Mouse (Mus musculus): ENCODE data around the gene Henmt1. TPM values are rescaled to one million over a fixed set of nuclear protein-coding genes. Genes with fewer than 3 reads are reported as not detected.

The Henmt1 gene
- polyA plus RNA-seq, 1 experiment, result 0.15 TPM

GRCm38 (mm10) chr3:108997762-108998161 lies 58.1 kb downstream of the Henmt1 start:
- no peaks in the 10 kb centered on the region for H3K79me3 ChIP-seq (ENCODE audit: low read depth)
- H3ac ChIP-seq (ENCODE audit: control insufficient read depth, insufficient read length, low read depth), result no peak overlapping the region
- no peaks in the 10 kb centered on the region for H3K27me3 ChIP-seq (ENCODE audit: control insufficient read depth, insufficient read depth, insufficient read length)
- TF ChIP-seq MAX (IDR thresholded peaks at IDR 0.05) (no peak), USF1 (IDR thresholded peaks at IDR 0.05; ENCODE audit: low read depth) (no peak), MYOG (IDR thresholded peaks at IDR 0.05; ENCODE audit: control insufficient read depth, extremely low read depth, insufficient read length) (no peak), FOSL1 (IDR thresholded peaks at IDR 0.05; ENCODE audit: insufficient read depth, low read length, poor library complexity, severe bottlenecking) (no peak), CTCF (IDR thresholded peaks at IDR 0.05; ENCODE audit: control insufficient read depth, insufficient read depth, insufficient read length) (no peak), CEBPB (IDR thresholded peaks at IDR 0.05; ENCODE audit: low read depth) (no peak), MYOD1 (IDR thresholded peaks at IDR 0.05; ENCODE audit: control insufficient read depth, insufficient read length, low read depth) (no peak)
- H3K36me3 ChIP-seq (ENCODE audit: control insufficient read depth, insufficient read depth), result peaks cover 13% of the 10 kb centered on the region
- H3K4me3 ChIP-seq (ENCODE audit: insufficient read depth, poor library complexity, severe bottlenecking), result no peak overlapping the region
- H3K79me2 ChIP-seq (ENCODE audit: control insufficient read depth, insufficient read depth), result no peaks in the 10 kb centered on the region

GRCm38 (mm10) chr3:108999173-108999572 lies 59.5 kb downstream of the Henmt1 start:
- TF ChIP-seq CEBPB (IDR thresholded peaks at IDR 0.05; ENCODE audit: low read depth) (no peak), MYOD1 (IDR thresholded peaks at IDR 0.05; ENCODE audit: control insufficient read depth, insufficient read length, low read depth) (no peak)
- Histone ChIP-seq H3K4me3 (ENCODE audit: insufficient read depth, poor library complexity, severe bottlenecking) (no peak overlapping the region), H3K27me3 (ENCODE audit: control insufficient read depth, insufficient read depth, insufficient read length) (no peaks in the 10 kb centered on the region), H3ac (ENCODE audit: control insufficient read depth, insufficient read length, low read depth) (no peak overlapping the region), H3K36me3 (ENCODE audit: control insufficient read depth, insufficient read depth) (peaks cover 13% of the 10 kb centered on the region), H3K79me2 (ENCODE audit: control insufficient read depth, insufficient read depth) (no peaks in the 10 kb centered on the region), H3K79me3 (ENCODE audit: low read depth) (no peaks in the 10 kb centered on the region)

- TF ChIP-seq FOSL1 (IDR thresholded peaks at IDR 0.05; ENCODE audit: insufficient read depth, low read length, poor library complexity, severe bottlenecking) (peak; percentile 23), MAX (IDR thresholded peaks at IDR 0.05) (no peak)
- H3K4me3 ChIP-seq (ENCODE audit: insufficient read depth, poor library complexity, severe bottlenecking), result no peak overlapping the region
- no peak overlapping the region for H3ac ChIP-seq (ENCODE audit: control insufficient read depth, insufficient read length, low read depth)
- H3K79me2 ChIP-seq (ENCODE audit: control insufficient read depth, insufficient read depth), result peaks cover 51% of the 10 kb centered on the region
- peaks cover 5% of the 10 kb centered on the region for H3K36me3 ChIP-seq (ENCODE audit: control insufficient read depth, insufficient read depth)
- no peaks in the 10 kb centered on the region for H3K27me3 ChIP-seq (ENCODE audit: control insufficient read depth, insufficient read depth, insufficient read length)
- peaks cover 12% of the 10 kb centered on the region for H3K79me3 ChIP-seq (ENCODE audit: low read depth)
Observed at GRCm38 (mm10) chr3:109005777-109006176, 66.1 kb downstream of the Henmt1 start.

- Histone ChIP-seq H3K36me3 (ENCODE audit: control insufficient read depth, insufficient read depth) (no peaks in the 10 kb centered on the region), H3K27me3 (ENCODE audit: control insufficient read depth, insufficient read depth, insufficient read length) (no peaks in the 10 kb centered on the region), H3K4me3 (ENCODE audit: insufficient read depth, poor library complexity, severe bottlenecking) (no peak overlapping the region), H3K79me3 (ENCODE audit: low read depth) (peaks cover 12% of the 10 kb centered on the region), H3K79me2 (ENCODE audit: control insufficient read depth, insufficient read depth) (peaks cover 63% of the 10 kb centered on the region), H3ac (ENCODE audit: control insufficient read depth, insufficient read length, low read depth) (no peak overlapping the region)
- TF ChIP-seq MYOD1 (IDR thresholded peaks at IDR 0.05; ENCODE audit: control insufficient read depth, insufficient read length, low read depth) (no peak), FOSL1 (IDR thresholded peaks at IDR 0.05; ENCODE audit: insufficient read depth, low read length, poor library complexity, severe bottlenecking) (no peak), USF1 (IDR thresholded peaks at IDR 0.05; ENCODE audit: low read depth) (no peak), MYOG (IDR thresholded peaks at IDR 0.05; ENCODE audit: control insufficient read depth, extremely low read depth, insufficient read length) (no peak), MAX (IDR thresholded peaks at IDR 0.05) (no peak), CEBPB (IDR thresholded peaks at IDR 0.05; ENCODE audit: low read depth) (no peak), CTCF (IDR thresholded peaks at IDR 0.05; ENCODE audit: control insufficient read depth, insufficient read depth, insufficient read length) (no peak)
Observed at GRCm38 (mm10) chr3:109008180-109008579, 68.5 kb downstream of the Henmt1 start.

Other genes starting within 250 kb of the Henmt1 start
- 29.0 TPM for gene Gpsm2, start 217.6 kb upstream of the Henmt1 start, polyA plus RNA-seq (2012; fragmentation: generic; extraction: Trizol)
- gene Aknad1, start 200.2 kb upstream of the Henmt1 start, polyA plus RNA-seq (2012; fragmentation: generic; extraction: Trizol), result 0.20 TPM
- 12.3 TPM for gene Stxbp3, start 99.3 kb upstream of the Henmt1 start, polyA plus RNA-seq (2012; fragmentation: generic; extraction: Trizol)
- gene Fndc7, start 49.9 kb upstream of the Henmt1 start, polyA plus RNA-seq (2012; fragmentation: generic; extraction: Trizol), result 0.01 TPM
- gene Prpf38b, start 28.1 kb upstream of the Henmt1 start, polyA plus RNA-seq (2012; fragmentation: generic; extraction: Trizol), result 19.5 TPM
- not detected for gene Gm9857, start 572 bp downstream of the Henmt1 start, polyA plus RNA-seq (2012; fragmentation: generic; extraction: Trizol)
- gene Fam102b, start 87.7 kb downstream of the Henmt1 start, polyA plus RNA-seq (2012; fragmentation: generic; extraction: Trizol), result 8.2 TPM
- gene Slc25a54, start 140.6 kb downstream of the Henmt1 start, polyA plus RNA-seq (2012; fragmentation: generic; extraction: Trizol), result not detected
- 32.6 TPM for gene Slc25a24, start 183.3 kb downstream of the Henmt1 start, polyA plus RNA-seq (2012; fragmentation: generic; extraction: Trizol)

Data from C2C12 (cell line).